Mouse (Mus musculus) heart, postnatal 0 days (tissue): ENCODE measurements around the gene Syngr2.

Experiments used
- CTCF ChIP-seq: IDR thresholded peaks from 2 replicates; pipeline ENCODE4 v1.5.1; 2016; ENCODE audit warnings: antibody characterized with exemption, control low read depth, low read depth
- EP300 ChIP-seq: IDR thresholded peaks from 2 replicates; pipeline ENCODE4 v1.6.1; 2016; ENCODE audit warnings: antibody characterized with exemption, low read depth

DNA sequence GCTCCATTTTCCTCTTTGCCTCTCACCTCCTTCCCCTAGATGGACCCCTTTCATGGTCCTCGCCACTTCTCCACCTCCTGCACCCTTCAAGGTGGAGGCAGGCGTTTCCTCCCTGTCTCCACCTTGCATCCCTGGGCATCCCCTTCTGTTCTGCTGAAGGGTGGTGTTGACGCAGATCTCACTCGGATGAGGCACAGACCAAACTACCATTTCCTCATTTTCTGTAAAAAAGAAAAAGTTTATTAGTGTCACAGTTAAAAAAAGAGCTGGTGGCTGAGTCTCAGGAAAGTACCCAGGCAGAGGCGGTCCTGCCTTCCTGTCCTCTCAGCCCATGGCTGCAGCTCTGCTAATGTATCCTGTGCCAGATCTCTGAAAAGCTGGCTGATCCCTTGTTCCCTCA lies 10.3 kb upstream of the Syngr2 start:
- TF ChIP-seq CTCF (no peak), EP300 (no peak)
